Mouse (Mus musculus): ENCODE measurements around the gene Cd109. TPM values are rescaled to one million over a fixed set of nuclear protein-coding genes. Genes with fewer than 3 reads are reported as not detected.

Gene Cd109
- 1 to 10 TPM; 1.4 to 1.8 TPM for total RNA-seq (2021)

DNA sequence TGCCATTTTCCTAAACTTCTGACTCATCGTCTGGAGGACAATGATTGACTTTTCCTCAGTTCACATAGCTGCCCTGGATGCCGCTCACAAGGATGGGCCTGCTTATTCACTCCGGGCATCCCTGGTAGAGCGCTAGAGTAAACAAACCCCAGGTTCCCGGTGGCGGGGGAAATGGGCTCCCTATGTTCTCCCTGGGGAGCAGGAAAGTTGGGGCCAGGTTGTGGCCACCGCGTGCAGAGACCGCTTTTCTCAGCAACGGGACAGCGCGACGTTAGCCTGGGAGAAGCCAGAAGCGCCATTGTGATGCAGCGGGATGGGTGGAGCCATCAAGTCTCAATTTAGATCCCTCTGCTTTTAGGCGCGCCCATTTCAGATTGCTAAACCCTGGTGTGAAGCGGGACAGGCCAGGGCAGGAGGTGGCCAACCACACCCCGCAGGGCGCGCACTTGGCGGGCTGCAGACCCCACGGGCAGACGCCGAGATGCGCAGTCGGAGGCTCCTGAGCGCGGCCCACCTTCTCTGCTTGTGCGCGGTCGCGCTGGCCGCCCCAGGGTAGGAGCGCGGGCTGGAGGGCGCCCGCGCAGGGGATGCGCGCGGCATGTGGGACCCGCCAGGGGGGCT lies at the start of gene Cd109:
Cd109 (plus strand) TSS at position 146 of the 621 bp plus-strand sequence.
- DNase-seq, result peak; percentile 24
- intact Hi-C loops (cut with DNase I), result no loop called here

DNA sequence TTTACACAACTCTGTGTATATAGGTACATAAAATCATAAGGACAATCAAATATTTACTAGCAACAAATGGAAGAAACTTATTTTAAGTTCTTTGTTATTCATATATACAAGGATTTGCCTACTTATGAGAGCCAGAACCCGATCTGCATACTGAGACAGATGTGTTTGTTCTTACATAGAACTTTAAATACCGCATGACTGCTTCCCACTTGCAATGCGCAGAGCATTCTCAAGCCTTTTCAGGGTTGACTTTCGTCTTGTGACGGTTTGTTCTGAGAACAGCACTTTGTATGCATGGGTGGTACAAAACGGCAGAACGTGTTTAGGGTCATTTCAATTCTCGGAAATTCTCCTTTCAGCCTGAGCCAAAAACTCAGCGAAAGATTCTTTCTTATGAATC lies 45.4 kb upstream of the Cd109 start:
- no peak for DNase-seq
- intact Hi-C loops (cut with DNase I), result no loop called here

DNA sequence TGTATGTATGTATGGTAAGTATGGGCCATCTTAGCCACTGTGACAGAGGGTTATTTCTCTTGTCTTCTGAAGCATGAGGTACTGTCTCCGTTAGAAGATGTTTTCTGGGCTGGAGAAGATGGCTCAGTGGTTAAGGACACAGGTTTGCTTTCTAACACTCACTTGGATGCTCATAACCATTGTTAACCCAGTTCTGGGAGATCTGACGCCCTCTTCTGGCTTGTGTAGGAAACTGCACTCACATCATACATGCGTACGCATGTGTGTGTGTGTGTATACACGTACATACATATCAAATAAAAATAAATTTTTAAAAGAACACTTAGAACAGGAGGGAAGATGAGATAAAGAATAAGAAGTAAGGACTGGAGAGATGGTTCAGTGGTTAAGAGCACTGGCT lies 38.9 kb upstream of the Cd109 start:
- no peak for DNase-seq
- intact Hi-C loops (cut with DNase I), result no loop called here

GRCm38 (mm10) chr9:78578824-78579223 lies 36.5 kb upstream of the Cd109 start:
- DNase-seq, result no peak
- intact Hi-C loops (cut with DNase I), result no loop called here

DNA sequence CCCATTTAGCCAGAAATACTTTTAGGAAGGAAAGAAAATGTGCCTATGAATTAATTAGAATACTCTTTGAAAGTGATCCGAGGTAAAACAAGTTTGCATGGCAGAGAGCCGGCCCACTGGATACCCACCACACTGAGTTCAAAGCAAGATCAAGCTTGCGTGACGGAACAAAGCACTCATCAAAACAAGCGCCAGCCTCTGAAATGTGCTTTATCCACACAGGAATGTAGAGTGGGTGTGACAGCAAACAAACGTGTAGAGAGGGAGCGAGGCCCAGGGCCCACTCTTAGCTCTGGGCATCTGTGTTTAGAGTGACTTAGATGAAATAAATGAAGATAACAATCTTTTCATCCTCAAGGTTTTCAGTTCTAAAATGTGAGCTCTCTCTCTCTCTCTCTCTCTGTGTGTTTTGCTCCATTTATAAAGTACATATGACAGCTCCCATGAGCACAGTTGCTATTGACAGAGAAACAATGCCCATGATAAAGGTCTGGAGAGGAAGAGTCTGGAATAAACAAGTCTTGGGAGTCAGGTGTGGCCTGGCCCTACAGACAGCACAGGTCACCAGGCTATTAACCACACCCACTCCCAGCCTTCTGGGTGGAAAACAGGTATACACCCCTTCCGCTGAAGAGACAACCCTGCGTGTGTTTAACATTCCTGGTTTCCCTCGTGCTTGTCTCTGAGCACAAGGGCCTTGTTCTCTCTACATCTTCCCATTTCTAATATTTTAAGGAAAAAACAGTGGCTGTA lies 35.5 kb upstream of the Cd109 start:
- intact Hi-C loops (cut with DNase I), result no loop called here
- DNase-seq, result no peak

GRCm38 (mm10) chr9:78587218-78587883 lies 28.0 kb upstream of the Cd109 start:
- DNase-seq, result no peak
- intact Hi-C loops (cut with DNase I), result no loop called here

DNA sequence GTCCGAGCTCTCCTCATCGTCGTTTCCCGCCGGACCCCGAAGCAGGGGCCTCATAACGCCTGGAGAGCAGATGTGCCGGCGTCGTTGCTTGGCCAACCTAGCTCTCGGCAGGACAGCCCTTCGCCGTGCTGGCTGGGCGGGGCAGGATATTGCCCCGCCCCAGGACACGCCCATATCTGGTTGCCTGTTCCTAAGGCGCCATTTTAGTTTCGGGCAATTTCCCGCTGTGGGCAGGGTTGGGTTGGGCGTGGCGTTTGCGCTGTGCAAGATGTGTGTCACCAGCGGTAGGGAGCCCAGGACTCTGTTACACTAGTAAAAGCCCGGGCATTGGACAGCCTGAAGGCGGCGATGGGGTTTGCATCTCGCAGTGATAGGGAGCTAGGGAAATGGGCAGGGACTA lies 27.4 kb upstream of the Cd109 start, which contains the start of gene Slc17a5:
Slc17a5 (minus strand) TSS at position 128 of the 400 bp plus-strand sequence.
- DNase-seq, result peak; percentile 93
- intact Hi-C loops (cut with DNase I), result no loop called here

GRCm38 (mm10) chr9:78588411-78589033 lies 26.8 kb upstream of the Cd109 start:
- intact Hi-C loops (cut with DNase I), result no loop called here
- DNase-seq, result no peak

DNA sequence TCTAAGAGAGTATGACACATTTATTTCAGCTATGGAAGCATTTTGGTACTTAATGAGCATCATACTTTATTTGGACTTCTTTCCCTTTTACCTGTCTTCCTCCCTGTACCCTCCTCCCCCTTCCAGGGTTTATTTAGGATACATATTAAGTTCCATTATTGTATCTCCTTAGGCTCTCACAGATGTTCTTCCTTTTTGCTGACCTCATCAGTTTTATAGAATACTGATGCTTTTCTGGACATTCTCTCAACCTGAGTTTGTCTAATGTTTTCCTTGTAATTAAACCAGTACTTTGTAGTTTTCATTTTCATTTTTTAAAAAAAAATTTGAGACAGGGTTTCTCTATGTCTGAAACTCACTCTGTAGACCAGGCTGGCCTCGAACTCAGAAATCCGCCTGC lies 24.9 kb upstream of the Cd109 start:
- DNase-seq, result no peak
- intact Hi-C loops (cut with DNase I), result no loop called here

- intact Hi-C loops (cut with DNase I), result no loop called here
These were observed 20.1 kb upstream of the Cd109 start for GRCm38 (mm10) chr9:78595257-78595656.

DNA sequence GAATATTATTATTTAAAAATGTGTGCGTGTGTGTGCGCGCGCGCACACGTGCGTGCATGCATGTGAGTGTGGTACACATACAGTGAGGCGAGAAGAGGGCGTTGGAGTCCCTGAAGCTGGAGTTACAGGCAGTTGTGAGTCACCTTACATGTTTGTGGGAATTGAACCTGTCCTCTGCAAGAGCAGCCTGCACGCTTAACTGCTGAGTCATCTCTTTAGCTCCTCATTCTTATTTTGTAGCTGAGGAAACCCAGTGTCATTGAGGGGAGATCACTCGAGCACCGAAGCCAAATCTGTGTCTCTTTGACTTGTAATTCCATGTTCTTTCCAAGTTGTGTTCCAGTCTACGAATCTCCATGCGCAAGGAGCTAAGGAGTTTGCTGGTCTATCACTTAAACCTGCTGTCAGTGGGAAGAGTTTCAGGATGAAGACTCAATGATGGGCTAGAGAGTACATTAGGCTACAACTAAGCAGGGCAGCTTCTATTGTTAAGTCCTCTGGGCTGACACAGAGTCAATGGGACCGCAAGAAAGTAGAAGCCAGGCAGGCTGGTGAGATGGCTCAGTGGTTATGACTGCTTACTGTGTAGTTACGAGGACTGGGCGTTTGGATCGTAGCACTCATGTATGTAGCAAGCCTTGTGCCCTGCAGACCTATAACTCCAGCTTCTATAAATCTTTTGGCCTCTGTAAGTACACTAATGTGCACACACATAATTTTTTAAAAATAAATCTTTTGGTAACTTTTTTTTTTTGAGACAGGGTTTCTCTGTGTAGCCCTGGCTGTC lies 19.4 kb upstream of the Cd109 start:
- DNase-seq, result no peak
- intact Hi-C loops (cut with DNase I), result no loop called here

More at GRCm38 (mm10) chr9:78595257-78595656, 20.1 kb upstream of the Cd109 start:
- DNase-seq, result no peak

DNA sequence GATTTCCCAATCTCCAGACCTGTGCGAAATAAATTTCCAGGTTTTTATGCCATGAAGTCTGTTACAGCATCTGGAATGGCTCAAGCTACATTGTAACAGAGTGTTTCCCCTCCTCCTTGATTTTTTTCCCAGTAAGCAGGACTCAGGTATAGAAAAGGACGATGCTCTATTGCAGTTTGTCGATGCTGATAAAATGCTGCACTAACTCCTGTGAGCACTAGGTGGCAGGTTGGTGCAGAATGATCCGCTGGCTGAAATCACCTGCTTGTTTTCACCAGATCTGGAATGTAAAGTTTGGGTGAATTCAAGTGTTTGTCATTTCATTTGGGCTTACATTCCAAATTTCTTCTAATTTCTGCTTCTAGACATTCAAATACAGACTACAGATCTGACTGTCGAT lies 18.5 kb upstream of the Cd109 start:
- intact Hi-C loops (cut with DNase I), result no loop called here
- DNase-seq, result peak; percentile 36

DNA sequence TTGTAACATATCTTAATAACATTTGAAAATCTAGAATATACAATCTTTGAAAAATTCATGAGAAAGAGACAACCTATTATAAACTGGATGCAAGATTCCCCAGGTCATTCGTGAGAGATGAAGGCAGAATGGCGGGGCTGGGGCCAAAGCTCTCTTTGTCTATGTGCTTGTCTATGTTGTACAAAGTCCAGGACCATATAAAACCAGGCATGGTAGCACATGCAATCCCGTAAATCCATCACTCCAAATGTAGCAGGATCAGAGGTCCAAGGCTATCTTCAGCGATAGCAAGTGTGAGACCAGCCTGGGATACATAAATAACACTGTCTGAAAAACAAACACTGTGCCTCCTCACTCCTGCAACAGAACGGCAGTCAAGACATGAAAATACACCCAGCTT lies 15.4 kb upstream of the Cd109 start:
- intact Hi-C loops (cut with DNase I), result loop anchor here (5.0 kb wide), 1 partner anchor 1122 kb away; no protein-coding TSS in a partner anchor
- DNase-seq, result no peak

- intact Hi-C loops (cut with DNase I), result loop anchor here (5.0 kb wide), 1 partner anchor 1121 kb away; no protein-coding TSS in a partner anchor
- DNase-seq, result peak; percentile 48
These were observed 14.2 kb upstream of the Cd109 start for GRCm38 (mm10) chr9:78601046-78601730.

- DNase-seq, result peak; percentile 66
- intact Hi-C loops (cut with DNase I), result no loop called here
These were observed 1.1 kb upstream of the Cd109 start for GRCm38 (mm10) chr9:78614201-78614600.

DNA sequence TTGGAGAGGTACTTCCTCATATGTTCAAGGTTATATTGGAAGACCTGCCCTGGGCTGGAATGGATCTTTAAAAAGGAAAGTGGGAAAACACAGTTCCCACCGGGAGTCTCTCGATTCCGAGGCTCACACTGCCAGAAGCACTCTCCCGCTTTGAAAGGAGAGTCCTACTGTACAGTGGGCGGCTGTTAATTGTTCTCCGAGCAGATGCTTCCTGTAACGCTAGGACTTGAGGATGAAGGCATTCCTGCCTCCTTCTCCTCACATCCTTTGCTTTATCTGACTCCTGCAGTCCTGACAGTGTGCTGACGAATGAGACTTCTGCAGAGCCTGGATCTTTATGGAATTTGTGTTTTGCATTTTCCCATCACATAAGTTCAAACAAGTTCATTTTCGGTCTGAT lies 3.9 kb downstream of the Cd109 start:
- intact Hi-C loops (cut with DNase I), result no loop called here
- DNase-seq, result no peak

GRCm38 (mm10) chr9:78623301-78623747 lies 8.0 kb downstream of the Cd109 start:
- no peak for DNase-seq
- intact Hi-C loops (cut with DNase I), result no loop called here

- DNase-seq, result peak; percentile 21
- intact Hi-C loops (cut with DNase I), result no loop called here
These were observed 14.6 kb downstream of the Cd109 start for GRCm38 (mm10) chr9:78629991-78630390.

DNA sequence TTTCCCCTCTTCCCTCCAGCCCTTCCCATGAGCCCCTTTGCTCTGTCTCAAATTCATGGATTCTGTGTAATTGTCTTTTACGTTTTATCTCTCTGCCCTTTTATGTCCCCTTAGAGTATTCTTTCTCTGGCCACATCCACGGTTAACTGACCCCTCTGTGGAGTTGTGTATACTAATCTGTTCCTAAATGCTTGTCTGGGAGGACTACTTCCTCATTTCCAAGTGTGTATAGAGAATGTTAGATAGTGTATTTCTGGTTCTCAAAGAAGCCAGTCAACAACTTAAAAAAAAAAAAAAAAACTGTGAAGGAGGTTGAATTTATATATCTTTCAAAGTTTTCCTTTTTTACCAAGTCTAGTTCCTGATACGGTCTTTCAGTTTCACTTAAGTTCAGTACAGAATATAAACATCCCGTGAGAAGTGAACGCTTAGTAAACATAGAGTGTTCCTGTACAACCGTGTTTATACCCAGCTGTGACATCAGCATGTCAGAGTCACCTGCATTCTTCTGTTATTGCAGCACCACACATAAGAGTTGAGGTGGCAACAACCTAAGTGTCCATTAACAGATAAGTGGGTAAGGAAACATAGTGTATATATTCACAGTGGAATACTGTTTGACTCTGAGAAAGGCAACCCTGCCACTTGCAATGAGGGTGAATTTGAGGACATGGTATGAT lies 16.5 kb downstream of the Cd109 start:
- intact Hi-C loops (cut with DNase I), result no loop called here

More for the DNA sequence above, 16.5 kb downstream of the Cd109 start:
- DNase-seq, result no peak

All from left cerebral cortex, postnatal 4 days (tissue).